Mouse (Mus musculus): ENCODE measurements around the gene Yif1b. TPM values are rescaled to one million over a fixed set of nuclear protein-coding genes. Genes with fewer than 3 reads are reported as not detected.
A peak's percentile ranks its signal among the peaks of the same experiment; 100 is the strongest.

Gene Yif1b
- total RNA-seq, 2 experiments from 2014 or later = 23.5 to 50.7 TPM

- ATAC-seq (replicated peaks; ENCODE audit: low FRiP score, low TSS enrichment, poor library complexity, severe bottlenecking) = no peak
These were observed 56.1 kb downstream of the Yif1b start for GRCm38 (mm10) chr7:29294111-29294761.

DNA sequence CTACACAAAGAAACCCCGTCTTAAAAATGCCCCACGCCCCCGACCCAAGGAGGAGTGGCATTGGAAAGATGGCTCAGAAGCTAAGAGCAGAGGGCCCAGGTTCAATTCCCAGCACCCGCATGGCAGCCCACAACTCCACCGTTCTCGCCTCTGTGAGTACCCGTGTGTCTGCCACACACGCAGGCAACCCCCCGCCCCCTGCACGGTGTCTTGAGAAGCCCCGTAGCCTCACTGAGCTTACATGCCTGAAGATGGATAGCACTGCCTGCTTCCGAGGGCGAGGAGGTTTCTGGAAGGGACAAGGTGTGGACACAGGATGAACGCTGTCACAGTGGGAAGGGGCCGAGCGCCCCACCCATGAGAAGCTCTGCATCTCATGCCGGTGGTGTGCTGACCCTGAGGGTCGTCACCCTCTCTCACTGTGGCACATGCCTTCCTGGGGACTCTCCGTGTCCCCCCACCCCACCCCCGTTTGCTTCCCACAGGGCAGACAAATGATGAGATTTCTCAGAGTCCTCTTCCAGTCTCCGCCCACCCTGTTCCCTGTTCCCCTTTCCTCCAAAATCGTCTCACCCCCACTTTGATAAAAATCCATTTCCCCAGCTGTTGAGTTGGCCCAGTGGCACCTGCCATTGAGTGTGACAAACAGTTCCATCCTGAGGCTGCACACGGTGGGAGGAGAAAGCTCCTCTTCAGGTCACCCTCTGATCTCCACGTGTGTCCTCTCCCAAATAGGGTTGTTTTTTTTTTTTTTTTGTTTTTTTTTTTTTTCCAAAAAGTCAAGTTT is 57.9 kb downstream of the Yif1b start:
- no peak for ATAC-seq (replicated peaks; ENCODE audit: low FRiP score, low TSS enrichment, poor library complexity, severe bottlenecking)

GRCm38 (mm10) chr7:29296998-29297397 is 58.9 kb downstream of the Yif1b start:
- ATAC-seq (replicated peaks; ENCODE audit: low FRiP score, low TSS enrichment, poor library complexity, severe bottlenecking) = peak; percentile 83

Other genes with a start within 250 kb of the Yif1b start
- gene Ryr1, start 113.2 kb upstream of the Yif1b start, total RNA-seq (2014; fragmentation: Nextera tagmentation) = 0.07 and 0.84 TPM in 2 replicates
- gene Ryr1, start 113.2 kb upstream of the Yif1b start, total RNA-seq (2017) = 0.34 TPM in 1 of 2 replicates, not detected in the other
- gene Rasgrp4, start 103.5 kb upstream of the Yif1b start, total RNA-seq (2014; fragmentation: Nextera tagmentation) = not detected in 2 replicates
- 0.66 TPM in 1 of 2 replicates, not detected in the other for gene Rasgrp4, start 103.5 kb upstream of the Yif1b start, total RNA-seq (2017)
- 15.4 and 21.1 TPM in 2 replicates for gene Fam98c, start 82.1 kb upstream of the Yif1b start, total RNA-seq (2014; fragmentation: Nextera tagmentation)
- 4.8 and 20.4 TPM in 2 replicates for gene Fam98c, start 82.1 kb upstream of the Yif1b start, total RNA-seq (2017)
- gene Ggn, start 68.1 kb upstream of the Yif1b start, total RNA-seq (2014; fragmentation: Nextera tagmentation) = not detected in 2 replicates
- 0.30 TPM in 1 of 2 replicates, not detected in the other for gene Ggn, start 68.1 kb upstream of the Yif1b start, total RNA-seq (2017)
- 0.42 and 2.2 TPM in 2 replicates for gene Spred3, start 67.9 kb upstream of the Yif1b start, total RNA-seq (2014; fragmentation: Nextera tagmentation)
- 0.99 and 1.8 TPM in 2 replicates for gene Spred3, start 67.9 kb upstream of the Yif1b start, total RNA-seq (2017)
- 159 and 187 TPM in 2 replicates for gene Psmd8, start 57.6 kb upstream of the Yif1b start, total RNA-seq (2014; fragmentation: Nextera tagmentation)
- 154 and 158 TPM in 2 replicates for gene Psmd8, start 57.6 kb upstream of the Yif1b start, total RNA-seq (2017)
- 0.66 and 0.99 TPM in 2 replicates for gene Catsperg1, start 24.3 kb upstream of the Yif1b start, total RNA-seq (2014; fragmentation: Nextera tagmentation)
- 0.27 TPM in 1 of 2 replicates, not detected in the other for gene Catsperg1, start 24.3 kb upstream of the Yif1b start, total RNA-seq (2017)
- 0.45 TPM in 1 of 2 replicates, not detected in the other for gene Kcnk6, start 5.8 kb upstream of the Yif1b start, total RNA-seq (2014; fragmentation: Nextera tagmentation)
- gene Kcnk6, start 5.8 kb upstream of the Yif1b start, total RNA-seq (2017) = 0.04 TPM in 1 of 2 replicates, not detected in the other
- gene 2200002D01Rik, start 10.1 kb downstream of the Yif1b start, total RNA-seq (2014; fragmentation: Nextera tagmentation) = 0.74 and 0.98 TPM in 2 replicates
- 5.6 TPM in 1 of 2 replicates, not detected in the other for gene 2200002D01Rik, start 10.1 kb downstream of the Yif1b start, total RNA-seq (2017)
- 34.9 and 39.2 TPM in 2 replicates for gene Spint2, start 43.6 kb downstream of the Yif1b start, total RNA-seq (2014; fragmentation: Nextera tagmentation)
- 28.1 and 35.4 TPM in 2 replicates for gene Spint2, start 43.6 kb downstream of the Yif1b start, total RNA-seq (2017)
- gene Ppp1r14a, start 51.0 kb downstream of the Yif1b start, total RNA-seq (2014; fragmentation: Nextera tagmentation) = not detected in 2 replicates
- gene Ppp1r14a, start 51.0 kb downstream of the Yif1b start, total RNA-seq (2017) = not detected in 2 replicates
- 2.5 and 2.9 TPM in 2 replicates for gene Dpf1, start 65.6 kb downstream of the Yif1b start, total RNA-seq (2014; fragmentation: Nextera tagmentation)
- 0.19 and 14.6 TPM in 2 replicates for gene Dpf1, start 65.6 kb downstream of the Yif1b start, total RNA-seq (2017)